Mouse (Mus musculus) ovary, postnatal 10 days (tissue): ENCODE results near the gene Ints3.

Experiments used
- DNase-seq: peaks from one replicate; pipeline ENCODE4 v3.0.0; 2022; ENCODE audit warnings: low spot score

Ints3 gene

DNA sequence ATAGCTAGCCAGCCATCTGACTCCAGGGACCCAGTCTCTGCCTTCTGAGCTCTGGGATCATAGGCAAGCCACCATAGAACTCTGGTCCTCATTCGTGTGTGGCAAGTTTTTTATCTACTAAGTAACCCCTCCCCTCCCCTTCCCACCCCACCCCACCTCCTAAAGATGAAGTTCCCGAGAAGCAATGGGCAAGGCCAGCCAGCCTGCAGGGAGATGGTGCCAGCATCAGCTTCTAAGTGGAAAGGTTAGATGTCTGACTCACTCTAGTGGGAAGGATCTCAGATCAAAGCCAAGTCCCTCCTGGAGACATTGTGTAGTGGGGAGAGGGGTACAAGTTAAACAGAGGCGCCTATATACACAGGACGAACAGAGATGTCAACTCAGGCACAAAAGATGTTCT, 42.4 kb downstream of the Ints3 start:
- DNase-seq = no peak

GRCm38 (mm10) chr3:90389511-90390490, 43.6 kb downstream of the Ints3 start, which contains the start of gene Slc27a3:
TSS of gene Slc27a3 (minus strand) at chr3:90389938.
- DNase-seq = peak; percentile 32

GRCm38 (mm10) chr3:90388726-90389510, 44.5 kb downstream of the Ints3 start:
- DNase-seq = no peak

- no peak for DNase-seq
These were observed 45.2 kb downstream of the Ints3 start for GRCm38 (mm10) chr3:90388192-90388591.

GRCm38 (mm10) chr3:90387483-90387882, 45.9 kb downstream of the Ints3 start:
- no peak for DNase-seq

DNA sequence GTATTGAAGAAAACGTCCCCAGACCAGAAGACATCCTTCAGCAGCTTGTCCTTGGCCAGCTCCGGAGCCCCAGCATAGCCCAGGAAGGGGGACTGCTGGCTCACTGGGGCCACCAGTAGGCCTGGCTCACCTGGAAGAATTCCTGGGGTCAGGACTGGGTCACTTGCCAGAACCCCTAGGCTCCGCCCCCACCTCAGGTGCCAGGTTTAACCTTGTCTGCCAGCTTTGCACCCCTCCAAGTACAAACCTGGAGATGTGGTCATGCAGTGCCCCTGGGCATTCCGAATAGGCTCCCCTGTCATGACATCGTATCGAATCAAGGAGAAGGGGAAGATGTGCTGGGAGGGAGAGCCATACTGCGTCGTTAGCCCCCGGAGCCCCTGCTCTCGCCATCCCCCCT, 46.6 kb downstream of the Ints3 start:
- DNase-seq = no peak

GRCm38 (mm10) chr3:90384851-90385375, 48.5 kb downstream of the Ints3 start:
- DNase-seq = no peak

DNA sequence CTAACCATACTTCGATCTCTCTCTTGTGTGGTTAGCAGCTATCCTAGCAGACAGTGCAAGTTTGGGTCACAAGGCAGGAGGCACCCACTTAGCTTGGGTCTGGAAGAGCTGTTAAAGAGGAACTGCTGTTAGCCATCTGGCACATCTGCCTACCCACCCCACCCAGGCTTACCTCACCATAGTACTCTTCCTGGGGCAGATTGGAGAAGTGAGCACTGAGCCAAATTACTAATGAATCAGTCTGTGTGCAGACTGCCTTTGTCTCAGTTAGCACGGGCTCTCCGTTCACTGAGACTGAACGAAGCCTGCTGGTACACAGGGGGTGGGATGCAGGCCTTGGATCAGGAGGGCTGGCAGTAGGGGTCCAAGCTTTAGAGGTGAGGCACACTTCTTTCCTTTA, 49.7 kb downstream of the Ints3 start:
- no peak for DNase-seq

- DNase-seq = no peak
These were observed 51.7 kb downstream of the Ints3 start for GRCm38 (mm10) chr3:90381727-90382126.

GRCm38 (mm10) chr3:90378496-90378895, 54.9 kb downstream of the Ints3 start:
- no peak for DNase-seq

DNA sequence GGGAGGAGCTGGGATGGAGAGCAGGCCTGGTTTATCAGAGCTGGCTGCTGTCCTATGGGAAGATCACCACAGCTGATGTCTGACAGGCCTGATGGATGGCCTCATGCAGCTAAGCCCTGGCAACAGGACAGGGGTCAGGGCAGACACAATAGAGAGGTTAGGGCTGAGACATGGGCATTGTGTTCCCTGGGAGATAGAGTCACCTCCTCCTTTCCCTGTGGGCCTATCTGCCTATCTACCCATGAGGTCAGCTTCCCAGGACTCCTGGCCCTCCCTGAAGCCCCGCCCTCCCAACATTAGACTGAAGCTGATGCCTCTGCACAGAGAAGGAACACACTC, 57.2 kb downstream of the Ints3 start:
- DNase-seq = no peak

DNA sequence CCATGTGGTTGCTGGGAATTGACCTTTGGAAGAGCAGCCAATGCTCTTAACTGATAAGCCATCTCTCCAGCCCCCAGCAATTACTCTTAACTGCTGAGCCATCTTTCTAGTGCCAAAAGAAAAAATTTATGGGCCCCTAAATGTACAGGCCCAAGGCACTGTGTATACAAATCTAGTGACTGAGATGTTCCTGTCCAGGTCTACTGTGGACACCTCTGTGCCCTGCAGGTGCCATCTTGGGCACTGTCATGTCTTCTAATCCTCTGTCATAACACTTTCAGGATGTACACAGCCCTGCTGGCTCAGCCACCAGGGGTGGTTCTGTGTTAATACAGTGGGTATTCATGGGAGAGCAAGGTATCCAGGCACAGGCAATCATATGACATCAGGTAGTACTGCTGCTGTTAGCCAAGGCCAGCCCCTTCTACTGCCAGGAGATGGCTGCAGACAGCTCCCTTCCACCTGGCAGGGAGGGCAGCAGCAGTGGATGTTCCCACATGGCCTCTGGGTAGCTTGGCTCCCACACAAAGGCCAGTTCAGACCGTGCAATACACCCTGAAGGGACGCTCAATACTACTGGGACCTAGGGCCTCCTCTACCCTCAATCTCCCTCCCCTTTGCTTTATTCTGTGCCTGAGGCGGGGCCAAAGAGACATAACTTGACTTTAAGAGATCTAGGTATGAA, 57.7 kb downstream of the Ints3 start:
- no peak for DNase-seq

GRCm38 (mm10) chr3:90374368-90374767, 59.1 kb downstream of the Ints3 start:
- no peak for DNase-seq

- DNase-seq = peak; percentile 65
These were observed 59.9 kb downstream of the Ints3 start for GRCm38 (mm10) chr3:90373432-90374028.

- no peak for DNase-seq
These were observed 60.6 kb downstream of the Ints3 start for GRCm38 (mm10) chr3:90372817-90373216.

- no peak for DNase-seq
These were observed 61.6 kb downstream of the Ints3 start for GRCm38 (mm10) chr3:90371857-90372256.

- no peak for DNase-seq
These were observed 64.4 kb downstream of the Ints3 start for GRCm38 (mm10) chr3:90369041-90369440.

- DNase-seq = no peak
These were observed 66.3 kb downstream of the Ints3 start for GRCm38 (mm10) chr3:90367001-90367632.

- no peak for DNase-seq
These were observed 71.1 kb downstream of the Ints3 start for GRCm38 (mm10) chr3:90362346-90362745.

GRCm38 (mm10) chr3:90361476-90361875, 71.9 kb downstream of the Ints3 start:
- no peak for DNase-seq

GRCm38 (mm10) chr3:90359230-90359629, 74.2 kb downstream of the Ints3 start:
- no peak for DNase-seq
